Mouse (Mus musculus) gastrocnemius, postnatal 4 days (tissue): ENCODE data around the gene Shld1. TPM values are rescaled to one million over a fixed set of nuclear protein-coding genes. Genes with fewer than 3 reads are reported as not detected.

Experiments
- DNase-seq, 2 experiments: peaks; one replicate each; pipeline ENCODE4 v3.0.0; 2021 to 2022; ENCODE audit warnings: low spot score in 2 of 2, mixed read lengths in 2 of 2
- total RNA-seq, 2 experiments: library from RNA; stranded (reverse); gene quantifications; 2 replicates each; pipeline ENCODE4 v1.2.3; 2021

The Shld1 gene
- total RNA-seq, 2 experiments from 2014 or later: 4.4 to 5.6 TPM

DNA sequence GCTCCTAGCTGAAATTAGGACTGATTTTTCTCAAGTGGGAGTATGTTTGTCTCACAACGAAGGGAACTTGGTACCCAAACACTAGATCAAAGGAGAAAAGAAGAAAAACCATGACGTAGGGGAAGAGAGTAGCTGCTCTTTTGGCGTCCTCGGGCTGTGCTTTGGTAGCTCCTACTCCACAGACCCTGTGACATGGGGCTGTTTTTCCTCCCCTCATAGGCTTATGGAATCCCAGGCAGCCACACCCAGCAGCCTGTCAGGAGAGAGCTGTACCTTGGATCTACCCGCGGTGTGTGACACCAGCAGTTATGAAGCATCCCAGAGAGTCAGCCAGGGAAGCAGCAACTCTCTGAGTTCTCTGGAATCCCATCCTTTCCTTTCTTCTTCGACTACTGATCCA, 5.0 kb downstream of the Shld1 start:
- DNase-seq: no peak

DNA sequence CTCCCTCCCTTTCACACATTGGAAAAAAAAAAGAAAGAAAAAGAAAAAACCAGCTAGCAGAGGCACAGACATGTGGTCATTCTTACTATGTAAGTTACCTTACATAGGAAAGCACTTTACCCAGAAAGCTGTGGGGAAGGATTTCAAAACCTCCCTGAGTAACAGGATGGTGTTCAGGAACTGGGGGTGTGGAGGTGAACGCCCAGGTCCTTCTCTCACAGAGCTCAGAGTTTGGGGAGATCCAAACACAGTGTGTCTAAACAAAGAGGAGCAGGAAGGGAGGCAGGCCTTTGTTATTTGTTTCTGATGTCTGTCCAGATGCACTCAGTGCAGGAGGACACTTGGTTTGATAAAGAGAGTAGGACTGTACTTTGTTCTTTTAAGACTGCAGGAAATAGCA, 5.6 kb downstream of the Shld1 start:
- DNase-seq: no peak

DNA sequence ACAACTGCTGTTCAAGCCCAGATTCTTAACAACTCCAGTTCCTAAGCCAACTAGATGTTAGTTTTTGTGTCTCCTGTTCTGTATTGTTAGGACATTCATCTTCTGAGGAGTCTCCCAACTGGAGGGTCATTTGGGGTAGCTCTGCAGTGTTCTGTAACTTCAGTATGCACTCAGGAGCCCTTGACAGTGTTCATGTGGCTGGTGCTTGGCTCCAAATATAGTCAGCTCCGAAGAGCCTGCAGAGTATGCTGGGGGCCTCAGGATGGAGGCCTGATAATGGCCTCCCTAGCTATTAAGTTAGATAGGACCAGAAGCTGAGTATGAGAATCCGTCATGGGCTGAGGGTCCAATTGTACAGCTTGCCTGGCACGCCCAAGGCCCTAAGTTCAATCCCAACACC, 7.2 kb downstream of the Shld1 start:
- DNase-seq: no peak

DNA sequence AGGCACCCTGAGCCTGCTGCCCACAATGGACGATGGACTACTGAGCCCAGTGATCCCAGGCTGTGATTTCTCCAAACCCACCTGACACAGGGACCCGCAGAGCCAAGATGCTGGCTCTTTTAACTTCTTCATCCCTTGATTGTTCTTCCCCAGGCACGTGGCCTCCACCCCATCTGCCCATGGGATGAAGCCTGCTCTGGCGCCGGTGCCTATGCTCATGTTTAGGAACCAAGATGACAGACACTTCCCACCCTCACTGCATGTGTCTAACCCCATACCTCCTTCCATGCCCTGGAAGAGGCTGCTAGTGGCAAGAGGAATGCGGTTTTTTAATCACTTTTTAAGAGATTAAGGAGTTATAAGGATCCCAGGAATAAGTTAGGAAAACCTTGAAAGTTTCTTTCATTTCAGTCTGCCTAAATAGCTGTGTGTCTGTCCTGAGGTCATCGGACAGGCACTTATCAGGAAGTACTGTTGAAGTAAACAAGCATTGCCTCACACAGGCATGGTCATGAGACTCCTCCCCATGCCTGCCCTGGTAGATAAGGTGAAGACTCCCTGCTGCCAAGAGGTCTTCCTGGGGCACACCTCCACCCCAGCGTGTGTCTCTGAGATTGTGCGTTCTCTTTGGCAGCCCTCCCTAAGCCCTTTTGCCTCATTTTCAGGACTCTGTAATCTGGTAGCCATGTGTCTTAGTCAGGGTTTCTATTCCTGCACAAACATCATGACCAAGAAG, 8.8 kb downstream of the Shld1 start:
- DNase-seq: no peak

DNA sequence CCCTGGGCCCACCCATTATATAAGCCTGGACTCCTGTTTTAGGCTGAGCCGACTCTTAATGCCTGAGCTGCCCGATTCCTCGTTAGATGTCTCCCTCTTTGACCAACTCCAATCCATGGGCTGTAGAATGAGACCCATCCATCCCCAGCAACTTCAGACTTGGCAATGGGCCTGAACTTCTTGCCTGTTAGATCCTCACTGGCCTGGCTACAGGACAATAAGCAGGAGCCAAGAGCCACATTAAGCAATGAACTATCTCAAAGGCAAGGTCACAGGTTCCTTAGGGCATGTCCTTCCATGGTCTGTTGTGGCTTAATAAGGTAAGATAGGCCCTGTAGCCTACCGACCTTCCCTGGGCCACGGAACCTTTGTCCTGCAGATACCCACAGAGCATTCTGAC, 9.8 kb downstream of the Shld1 start:
- no peak for DNase-seq

DNA sequence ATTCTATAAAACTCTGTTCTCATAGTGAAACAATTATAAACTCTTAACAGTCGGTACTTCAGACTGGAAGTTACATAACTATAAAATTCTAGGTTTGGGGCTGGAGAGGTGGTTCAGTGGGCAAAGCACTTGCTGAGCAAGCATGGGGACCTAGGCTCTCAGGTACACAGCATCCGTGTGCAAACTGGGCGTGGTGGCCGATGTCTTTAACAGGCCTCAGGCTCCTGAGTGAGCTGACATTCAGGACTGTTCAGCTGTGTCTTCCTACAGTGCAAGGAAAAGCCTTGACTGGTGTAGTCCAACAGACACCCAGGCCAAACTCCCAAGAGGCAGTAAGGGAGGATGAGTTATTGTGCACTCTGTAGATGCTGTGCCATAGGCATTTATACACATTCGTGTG, 10.5 kb downstream of the Shld1 start:
- DNase-seq: no peak

DNA sequence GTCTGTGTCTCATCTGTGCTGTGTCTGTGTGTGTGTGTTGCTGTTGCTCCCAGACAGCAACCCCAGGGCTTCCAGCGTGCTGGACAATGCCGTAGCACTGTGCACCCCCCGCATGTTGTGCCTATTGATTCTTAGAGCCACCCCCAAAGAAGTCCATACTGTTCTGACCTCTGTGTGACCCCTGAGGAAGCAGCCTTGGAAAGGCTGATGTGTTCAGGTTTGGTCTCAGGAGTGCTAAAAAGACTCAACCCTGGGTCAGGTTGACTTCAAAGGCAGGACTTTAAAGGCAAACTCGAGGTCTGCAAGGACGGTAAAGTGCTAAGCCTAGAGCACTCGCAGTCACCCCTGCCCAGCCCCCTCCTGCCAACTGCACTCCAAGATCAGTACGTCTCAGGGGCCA, 11.0 kb downstream of the Shld1 start:
- DNase-seq: no peak

DNA sequence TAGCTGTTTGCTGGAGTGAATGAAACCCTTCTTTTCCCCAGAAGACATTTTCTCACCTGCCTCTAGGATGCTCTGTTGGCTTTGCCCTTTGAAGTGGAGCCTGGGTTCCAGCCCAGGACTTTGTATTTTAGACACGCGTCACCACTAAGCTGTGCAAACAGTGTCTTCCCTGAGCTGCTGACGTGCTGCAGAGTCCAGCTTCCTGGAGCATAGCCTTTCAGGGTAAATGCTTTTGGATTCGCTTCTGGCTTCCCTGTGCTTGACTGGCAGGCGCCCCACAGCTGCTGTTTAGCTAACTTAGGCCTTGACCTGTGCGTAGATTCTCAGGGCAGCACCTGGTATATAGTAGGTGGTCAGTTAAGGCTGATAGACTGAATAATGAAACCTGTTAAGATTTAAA, 11.7 kb downstream of the Shld1 start:
- DNase-seq: no peak

DNA sequence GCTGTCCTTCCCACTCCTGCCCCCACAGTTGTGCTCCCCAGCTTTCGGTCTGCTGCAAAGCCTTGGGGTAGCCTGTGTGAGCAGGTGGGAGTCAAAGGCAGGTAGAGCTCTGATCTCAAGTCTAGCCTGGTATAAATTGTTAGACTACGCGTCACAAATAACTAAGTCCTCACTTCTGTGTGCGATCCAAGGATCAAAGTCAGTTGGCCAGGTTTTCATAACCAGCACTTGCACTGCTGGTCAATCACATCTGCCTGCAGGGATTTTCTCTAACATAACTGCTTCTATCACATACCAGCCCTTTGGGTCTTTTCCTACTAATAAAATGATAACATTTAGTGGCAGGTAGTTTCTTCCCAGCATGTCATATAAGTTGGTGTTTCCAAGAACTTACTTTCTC, 14.2 kb downstream of the Shld1 start:
- DNase-seq: no peak

DNA sequence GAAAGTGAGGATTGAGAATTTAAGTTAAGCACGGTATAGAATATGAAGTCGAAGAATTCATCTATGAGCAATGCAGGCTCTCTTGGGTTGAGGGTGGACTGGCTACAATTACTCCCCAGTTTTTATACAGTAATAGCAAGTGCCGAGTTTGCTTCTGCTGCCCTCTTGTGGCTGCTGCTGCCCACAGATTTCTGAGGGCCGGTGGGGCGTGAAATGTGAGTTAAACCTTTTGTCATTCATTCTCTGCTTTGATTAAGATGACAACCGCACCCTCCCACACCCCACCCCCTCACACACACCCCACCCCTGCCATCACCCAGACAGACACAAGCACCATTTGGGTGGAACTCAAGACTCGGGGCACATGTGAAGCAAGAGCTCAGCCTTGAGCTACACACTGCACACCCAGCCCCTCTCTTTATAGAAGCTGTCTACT, 14.7 kb downstream of the Shld1 start:
- DNase-seq: peak in 1 of 2 experiments; percentile 69

DNA sequence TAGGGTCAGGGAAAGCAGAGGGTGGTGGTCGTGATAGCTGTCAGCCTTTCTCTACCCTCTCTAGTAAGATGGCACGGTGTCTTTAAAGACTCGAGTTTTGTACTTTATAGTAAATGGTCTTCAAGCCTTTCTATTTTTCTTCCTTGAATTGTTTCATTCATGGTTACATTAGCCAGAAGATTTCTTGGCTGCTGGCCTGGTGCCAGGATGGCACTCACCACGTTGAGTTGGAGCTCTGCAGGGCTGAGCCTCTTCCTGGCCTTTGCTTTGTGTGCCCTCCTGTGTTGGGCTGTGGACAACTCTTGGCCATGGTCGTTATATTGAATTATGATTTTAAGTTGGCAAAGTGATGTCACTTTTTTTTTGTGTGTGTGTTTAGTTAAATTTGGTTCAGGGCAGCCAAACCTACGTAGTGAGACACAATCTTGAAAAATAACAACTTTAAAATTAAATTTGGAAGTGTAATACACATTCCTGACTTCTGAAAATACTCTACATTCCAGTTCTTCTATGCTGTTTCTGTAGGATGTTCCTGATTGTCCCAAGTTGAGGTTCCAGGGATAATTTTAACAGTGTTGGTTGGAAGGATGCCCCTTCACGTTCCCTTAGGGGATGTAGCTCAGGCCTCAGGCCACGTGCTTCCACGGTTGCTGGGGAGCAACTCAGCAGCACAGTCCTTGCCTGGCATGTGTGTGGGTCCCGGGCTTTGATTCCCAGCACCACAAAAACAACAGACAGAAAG, 18.7 kb downstream of the Shld1 start:
- no peak for DNase-seq

DNA sequence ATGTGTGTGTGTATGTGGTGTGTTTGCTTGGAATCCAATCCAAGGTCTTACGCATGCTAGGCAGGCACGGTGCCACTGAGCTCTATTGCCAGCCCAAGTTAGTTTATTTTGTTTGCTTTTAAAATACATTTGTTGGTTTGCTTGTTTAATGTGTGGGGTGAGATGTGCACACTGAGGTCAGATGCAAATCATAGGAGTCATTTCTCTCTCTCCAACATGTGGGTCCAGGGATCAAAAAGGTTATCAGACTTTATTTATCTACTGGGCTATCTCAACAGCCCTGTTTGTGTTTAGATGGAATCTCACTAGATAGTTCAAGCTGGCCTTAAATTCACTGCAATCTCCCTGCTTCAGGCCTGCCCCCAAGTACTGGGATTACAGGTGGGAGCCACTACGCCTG, 19.6 kb downstream of the Shld1 start:
- DNase-seq: no peak

DNA sequence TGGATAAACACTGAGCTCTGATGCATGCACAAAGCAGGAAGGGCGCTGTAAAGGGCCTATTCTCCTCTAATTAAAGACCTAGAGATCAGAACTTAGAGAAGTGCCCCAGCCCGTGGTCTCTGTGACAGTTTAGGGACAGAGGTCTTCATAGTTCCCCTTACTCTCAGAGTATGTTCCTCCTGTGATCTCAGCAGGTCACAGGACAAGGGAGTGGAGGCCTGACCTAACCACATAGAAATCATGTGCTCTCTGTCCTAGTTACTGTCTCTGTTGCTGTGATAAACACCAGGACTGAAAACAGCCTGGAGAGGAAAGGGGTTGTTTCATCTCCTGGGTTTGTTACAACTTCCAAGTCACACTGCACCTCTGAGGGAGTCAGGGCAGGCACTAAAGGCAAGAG, 23.8 kb downstream of the Shld1 start:
- DNase-seq: no peak

DNA sequence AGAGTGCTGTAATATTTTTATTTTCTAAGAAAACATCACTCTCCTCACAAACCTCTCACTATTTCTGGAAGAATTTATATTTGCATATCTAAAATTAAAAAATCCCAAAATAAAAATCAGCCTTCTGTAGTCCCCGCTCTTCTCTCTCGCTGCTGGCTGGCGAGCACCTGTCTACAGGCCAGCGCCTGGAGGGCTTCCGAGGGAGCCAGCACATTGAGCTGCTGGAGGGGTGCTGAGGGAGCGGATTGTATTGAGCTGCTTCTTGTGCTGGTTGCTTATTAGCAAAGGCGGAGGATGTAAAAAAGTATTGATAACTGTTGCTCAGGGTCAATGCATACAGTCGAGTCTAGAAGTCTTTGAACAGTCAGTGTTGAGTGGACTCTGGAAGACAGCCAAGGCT, 25.3 kb downstream of the Shld1 start:
- no peak for DNase-seq

DNA sequence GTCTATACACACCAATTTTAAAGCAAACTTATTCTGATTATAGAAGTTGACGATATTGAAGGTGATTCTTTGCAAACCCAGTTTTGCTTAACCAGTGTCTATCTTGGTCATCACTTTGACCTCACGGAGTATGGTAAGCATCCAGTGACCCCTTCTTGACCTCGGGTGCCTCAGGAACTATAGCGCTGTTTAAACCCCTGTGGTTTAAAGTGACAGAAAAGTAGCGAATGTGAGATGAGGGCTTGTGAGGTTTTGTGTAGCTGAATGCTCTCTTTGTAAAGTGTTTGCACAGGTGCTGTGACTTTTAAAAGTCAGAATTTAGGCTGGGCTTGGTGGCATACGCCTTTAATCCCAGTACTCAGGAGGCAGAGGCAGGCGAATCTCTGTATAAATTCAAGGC, 27.8 kb downstream of the Shld1 start:
- no peak for DNase-seq

DNA sequence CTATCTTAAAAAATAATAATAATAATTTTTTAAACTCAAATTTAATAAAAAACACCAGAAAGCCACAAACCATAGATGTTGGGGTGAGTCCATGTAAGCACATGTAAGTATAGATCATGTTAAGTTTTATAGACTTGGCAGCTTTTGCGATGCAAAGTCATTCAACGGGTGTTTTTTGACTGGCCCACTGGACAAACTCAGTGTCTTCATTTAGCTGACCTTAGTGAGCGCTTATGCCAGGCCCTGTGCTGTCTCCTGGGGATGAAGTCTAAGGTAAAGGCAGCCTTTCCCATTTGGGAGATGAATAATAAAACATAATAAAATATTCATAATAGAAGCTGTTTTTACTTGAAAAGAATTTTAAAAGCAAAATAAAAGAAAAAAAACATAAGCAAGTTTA, 28.2 kb downstream of the Shld1 start:
- DNase-seq: no peak

DNA sequence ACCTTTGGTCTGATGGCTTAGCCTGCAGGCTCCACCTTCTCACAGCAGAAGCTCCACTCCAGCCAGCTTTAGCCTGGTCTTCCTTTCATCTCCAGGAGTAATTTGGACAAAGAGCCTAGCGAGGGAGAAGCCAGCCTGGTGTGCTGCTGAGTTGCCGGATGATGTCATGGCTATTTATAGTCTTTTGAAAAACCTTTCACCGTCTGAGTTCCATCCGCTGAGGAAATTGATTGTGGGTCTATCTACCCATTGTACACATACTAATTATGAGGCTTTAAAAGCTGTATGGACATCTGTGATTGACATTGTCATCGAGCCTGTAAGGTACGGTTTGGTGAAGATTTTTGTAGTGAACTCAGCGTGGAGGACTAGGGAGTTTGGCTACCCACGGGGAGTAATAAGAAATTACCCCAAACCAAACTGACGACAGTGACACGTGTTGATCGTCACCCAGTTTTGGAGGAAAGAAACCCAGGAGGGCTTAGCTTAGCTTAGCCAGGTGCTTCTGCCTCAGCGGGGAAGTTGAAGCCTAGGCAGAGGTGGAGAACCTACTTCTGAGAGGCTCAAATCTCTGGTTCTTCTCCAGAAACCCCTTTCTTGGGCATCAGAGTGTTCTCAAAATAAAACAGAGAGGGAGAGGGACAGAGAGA, 28.8 kb downstream of the Shld1 start:
- DNase-seq: no peak

DNA sequence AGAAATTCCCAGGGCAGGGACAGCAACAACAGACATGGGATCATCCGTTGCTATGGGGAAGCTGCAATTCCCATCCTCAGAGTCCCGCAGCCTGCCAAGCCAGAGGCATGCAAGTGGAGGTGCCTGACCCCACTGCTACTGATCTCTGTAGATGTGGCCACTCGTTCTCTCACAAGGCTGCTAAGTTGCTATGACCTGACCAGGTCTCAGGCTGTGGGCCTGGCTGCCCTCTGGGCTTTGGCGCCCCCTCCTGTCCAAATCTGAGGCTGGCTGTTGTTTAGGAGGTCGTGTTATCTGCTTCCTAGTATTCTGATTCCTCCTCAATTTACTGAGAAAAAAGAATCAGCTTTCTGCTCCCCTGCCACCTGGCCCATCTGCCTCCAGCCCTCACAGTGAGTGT, 29.4 kb downstream of the Shld1 start:
- peak in 1 of 2 experiments; percentile 50 for DNase-seq

DNA sequence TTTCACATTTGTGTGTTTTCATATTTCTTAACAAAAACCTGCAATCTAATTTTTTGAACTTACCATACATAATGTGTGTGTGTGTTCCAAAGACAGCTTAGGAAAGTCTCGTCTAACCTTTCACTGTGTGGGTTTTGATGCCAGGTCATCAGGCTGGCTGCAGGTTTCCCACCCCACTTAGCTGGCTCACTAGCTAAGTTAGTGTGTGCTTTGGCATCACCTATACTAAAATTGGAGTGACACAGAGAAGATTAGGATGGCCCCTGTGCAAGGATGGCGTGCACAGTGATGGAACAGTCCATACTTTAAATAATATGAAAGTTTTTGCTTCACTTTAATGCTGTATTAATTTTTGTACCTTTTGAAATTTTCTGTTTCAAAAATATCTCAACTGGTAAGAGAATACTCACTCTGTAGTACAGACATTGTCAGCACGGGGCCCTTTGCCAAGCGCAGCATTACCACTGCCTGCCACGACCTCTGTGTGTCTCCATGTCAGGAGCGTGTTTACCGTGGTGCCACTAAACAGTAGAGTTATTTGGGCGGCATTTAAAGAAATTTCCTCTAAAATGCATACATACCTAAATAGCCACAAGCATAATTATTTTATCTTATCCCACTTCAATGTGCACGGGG, 30.3 kb downstream of the Shld1 start:
- no peak for DNase-seq

DNA sequence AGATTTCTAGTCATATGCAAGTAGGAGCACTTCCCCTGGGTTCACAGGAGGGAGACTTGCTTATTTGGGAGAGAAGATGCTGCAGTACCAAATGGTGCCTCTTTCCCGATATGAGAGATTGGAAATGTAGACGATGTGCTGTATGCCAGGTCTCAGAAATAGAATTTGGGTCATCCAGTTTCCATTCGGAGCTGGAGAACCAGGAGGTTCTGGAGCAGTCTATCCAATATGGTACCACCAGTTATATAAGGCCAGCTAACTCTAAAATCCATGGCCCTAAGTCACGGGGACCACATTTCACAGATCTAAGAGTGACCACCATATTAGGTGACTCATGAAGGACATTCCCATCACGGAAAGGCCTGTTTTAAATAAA, 30.8 kb downstream of the Shld1 start:
- no peak for DNase-seq

DNA sequence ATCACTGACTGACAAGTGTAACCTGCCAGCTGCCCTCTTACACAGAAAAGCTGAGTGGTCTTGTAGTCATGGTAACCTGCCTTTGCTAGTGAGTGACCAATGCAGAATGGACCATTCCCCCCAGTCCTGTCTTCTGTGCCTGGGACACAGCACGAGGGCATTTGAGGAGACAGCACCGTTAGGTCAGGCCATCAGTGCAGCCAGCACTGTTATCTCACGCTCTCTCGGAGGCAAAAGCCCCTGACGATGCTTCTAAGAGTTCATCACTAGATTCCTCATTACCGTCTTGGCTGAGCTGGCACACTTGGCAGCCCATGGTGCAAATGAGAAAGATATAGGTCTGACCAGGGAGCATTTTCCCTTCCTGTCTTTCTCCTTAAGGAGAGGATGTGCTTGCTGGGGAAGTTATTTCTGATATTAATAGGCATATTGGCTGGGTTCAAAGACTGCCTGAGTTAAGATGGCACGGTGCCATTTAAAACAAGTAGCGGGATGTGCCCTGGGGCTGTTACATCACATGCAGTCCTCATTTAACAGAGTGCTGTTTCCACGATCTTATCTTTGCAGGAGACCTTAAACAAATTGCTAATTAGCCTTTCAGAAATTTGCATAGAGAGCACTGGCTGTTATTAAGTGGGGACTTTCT, 34.3 kb downstream of the Shld1 start:
- DNase-seq: no peak
